Mouse (Mus musculus) gastrocnemius, postnatal 10 days (tissue): ENCODE measurements around the gene Plcz1. TPM values are rescaled to one million over a fixed set of nuclear protein-coding genes. Genes with fewer than 3 reads are reported as not detected.

Experiments used
- DNase-seq: peaks from one replicate; pipeline ENCODE4 v3.0.0; 2021; ENCODE audit warnings: mixed read lengths
- long read RNA-seq, 2 experiments: library from polyadenylated mRNA; stranded (forward); transcript quantifications; one replicate each; pipeline ENCODE4 v2.0.0; 2021
- total RNA-seq, 2 experiments: library from RNA; stranded (reverse); gene quantifications; 2 replicates each; pipeline ENCODE4 v1.2.3; 2021

The Plcz1 gene
- not detected for total RNA-seq
- long read RNA-seq, experiment 1: 0 reads
- long read RNA-seq, experiment 2, partial matches to known transcripts: 0 of 1 reads
- long read RNA-seq, experiment 2, other reads (novel, unspliced or antisense): 1 of 1 reads

GRCm38 (mm10) chr6:140041357-140041756 is at the start of gene Plcz1:
Plcz1 (minus strand) TSS chr6:140041457.
- DNase-seq: no peak

- no peak for DNase-seq
These were observed 48.6 kb upstream of the Plcz1 start for GRCm38 (mm10) chr6:140089855-140090254.

- no peak for DNase-seq
These were observed 40.5 kb upstream of the Plcz1 start for GRCm38 (mm10) chr6:140081739-140082138.

- no peak for DNase-seq
These were observed 39.7 kb upstream of the Plcz1 start for GRCm38 (mm10) chr6:140080933-140081332.

- no peak for DNase-seq
These were observed 27.9 kb upstream of the Plcz1 start for GRCm38 (mm10) chr6:140069177-140069576.

GRCm38 (mm10) chr6:140054271-140054928 is 13.1 kb upstream of the Plcz1 start:
- DNase-seq: no peak

GRCm38 (mm10) chr6:140051476-140051875 is 10.2 kb upstream of the Plcz1 start:
- peak; percentile 40 for DNase-seq

- no peak for DNase-seq
These were observed 305 bp downstream of the Plcz1 start, which contains the start of gene Capza3 for GRCm38 (mm10) chr6:140040952-140041351. Capza3 (plus strand) TSS chr6:140041252.

GRCm38 (mm10) chr6:140024404-140024803 is 16.9 kb downstream of the Plcz1 start:
- no peak for DNase-seq

GRCm38 (mm10) chr6:140005181-140005580 is 36.1 kb downstream of the Plcz1 start:
- DNase-seq: no peak

- DNase-seq: no peak
These were observed 51.7 kb downstream of the Plcz1 start for GRCm38 (mm10) chr6:139989597-139989996.

GRCm38 (mm10) chr6:139989075-139989474 is 52.2 kb downstream of the Plcz1 start:
- DNase-seq: no peak

- no peak for DNase-seq
These were observed 54.7 kb downstream of the Plcz1 start for GRCm38 (mm10) chr6:139986564-139986963.

- DNase-seq: no peak
These were observed 57.2 kb downstream of the Plcz1 start for GRCm38 (mm10) chr6:139984069-139984468.

GRCm38 (mm10) chr6:139981061-139981460 is 60.2 kb downstream of the Plcz1 start:
- DNase-seq: no peak

GRCm38 (mm10) chr6:139978114-139978513 is 63.1 kb downstream of the Plcz1 start:
- DNase-seq: no peak

- no peak for DNase-seq
These were observed 66.6 kb downstream of the Plcz1 start for GRCm38 (mm10) chr6:139974668-139975067.

GRCm38 (mm10) chr6:139971608-139972298 is 69.5 kb downstream of the Plcz1 start:
- no peak for DNase-seq

- DNase-seq: no peak
These were observed 74.6 kb downstream of the Plcz1 start for GRCm38 (mm10) chr6:139966684-139967083.

GRCm38 (mm10) chr6:139964895-139965294 is 76.4 kb downstream of the Plcz1 start:
- no peak for DNase-seq

GRCm38 (mm10) chr6:139963775-139964174 is 77.5 kb downstream of the Plcz1 start:
- no peak for DNase-seq

- DNase-seq: no peak
These were observed 83.6 kb downstream of the Plcz1 start for GRCm38 (mm10) chr6:139957531-139958241.

- no peak for DNase-seq
These were observed 87.7 kb downstream of the Plcz1 start for GRCm38 (mm10) chr6:139953596-139953995.
